Mouse (Mus musculus) adrenal gland, postnatal 14 days (tissue): ENCODE data around the gene Babam2. TPM values are rescaled to one million over a fixed set of nuclear protein-coding genes. Genes with fewer than 3 reads are reported as not detected.
A peak's percentile ranks its signal among the peaks of the same experiment; 100 is the strongest.
"Not testable (repeated sequence)": the region's sequence is repeated elsewhere in the genome, so short reads cannot be mapped to it uniquely, and the experiment has no call there.

Source experiments
- DNase-seq: peaks from one replicate; pipeline ENCODE4 v3.0.0; 2021; ENCODE audit warnings: mixed read lengths
- total RNA-seq: library from RNA; stranded (reverse); gene quantifications from 2 replicates; pipeline ENCODE4 v1.2.3, GENCODE M21; 2021

Gene Babam2
- total RNA-seq, 1 experiment from 2014 or later: 72.3 TPM

DNA sequence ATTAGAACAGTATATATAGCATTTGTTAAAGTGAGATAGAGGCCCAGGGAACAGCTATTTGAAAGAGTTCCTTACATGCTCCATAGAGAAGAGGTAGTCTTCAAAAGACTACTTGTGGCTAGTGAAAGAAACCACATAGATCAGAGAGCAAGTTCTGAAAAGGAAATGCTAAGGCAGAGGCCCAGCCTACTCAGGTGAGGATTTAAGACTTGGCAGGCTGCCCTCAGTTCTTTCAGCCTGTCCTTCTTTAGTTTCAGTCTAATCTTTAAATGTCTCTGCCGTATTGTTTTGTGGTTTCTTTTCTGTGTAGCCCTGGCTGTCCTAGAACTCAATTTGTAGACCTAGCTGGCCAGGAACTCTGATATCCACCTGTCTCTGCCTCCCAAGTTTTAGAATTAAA lies 134.1 kb downstream of the Babam2 start:
- no peak for DNase-seq

DNA sequence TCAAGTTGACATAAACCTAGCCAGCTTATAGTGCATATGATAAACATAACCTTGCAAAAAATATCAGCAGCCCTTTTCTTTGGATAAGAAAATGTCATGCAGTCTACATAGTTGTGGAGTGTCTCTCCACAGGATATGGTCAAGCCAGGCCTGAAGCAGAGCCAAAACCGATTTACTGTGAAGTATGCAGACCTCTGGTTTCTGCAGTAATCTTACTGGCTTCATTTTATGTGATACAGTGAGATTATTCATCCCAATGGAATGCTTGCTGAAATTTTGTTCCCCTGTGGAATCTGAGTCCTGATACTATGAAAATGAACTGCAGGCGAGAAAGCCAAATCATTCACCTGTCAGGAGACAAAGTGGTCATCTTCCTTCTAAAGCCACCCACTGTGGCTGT lies 138.2 kb downstream of the Babam2 start:
- no peak for DNase-seq

DNA sequence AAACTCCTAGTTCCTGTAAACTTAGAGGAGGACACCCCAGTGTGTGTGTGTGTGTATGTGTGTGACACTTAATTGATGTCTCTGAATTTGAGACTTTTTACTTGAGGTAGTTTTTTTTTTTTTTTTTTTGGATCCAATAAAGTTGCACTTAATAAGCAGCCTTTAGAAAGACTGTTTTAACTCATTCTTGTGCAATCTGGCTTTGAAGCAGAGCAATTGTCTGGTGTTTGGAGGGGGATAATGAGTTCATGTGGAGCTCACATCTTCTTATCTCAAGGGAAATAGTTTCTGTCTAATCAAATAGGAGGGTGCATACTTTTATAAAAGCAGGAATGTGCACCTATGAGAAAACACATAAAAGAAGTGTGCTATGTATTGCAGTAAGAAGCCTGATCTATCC lies 142.5 kb downstream of the Babam2 start:
- no peak for DNase-seq

DNA sequence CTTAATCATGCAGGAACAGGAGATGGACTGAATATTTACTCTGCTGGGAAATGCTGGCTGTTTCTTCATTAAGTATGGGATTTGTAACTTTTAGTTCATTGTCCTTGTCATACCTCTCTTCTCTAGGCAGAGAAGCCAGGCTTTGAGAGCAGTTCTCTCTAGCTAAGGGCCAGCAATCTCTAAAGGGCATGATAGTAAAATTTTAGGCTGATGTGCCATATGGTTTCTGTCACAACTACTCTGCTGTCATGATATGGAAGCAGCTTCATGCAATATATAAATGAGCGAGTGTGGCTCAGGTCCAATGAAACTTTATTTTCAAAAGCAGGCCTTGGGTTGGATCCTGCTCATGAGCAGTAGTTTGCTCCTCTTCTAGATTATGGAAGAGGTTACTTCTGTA lies 142.9 kb downstream of the Babam2 start:
- DNase-seq: no peak

DNA sequence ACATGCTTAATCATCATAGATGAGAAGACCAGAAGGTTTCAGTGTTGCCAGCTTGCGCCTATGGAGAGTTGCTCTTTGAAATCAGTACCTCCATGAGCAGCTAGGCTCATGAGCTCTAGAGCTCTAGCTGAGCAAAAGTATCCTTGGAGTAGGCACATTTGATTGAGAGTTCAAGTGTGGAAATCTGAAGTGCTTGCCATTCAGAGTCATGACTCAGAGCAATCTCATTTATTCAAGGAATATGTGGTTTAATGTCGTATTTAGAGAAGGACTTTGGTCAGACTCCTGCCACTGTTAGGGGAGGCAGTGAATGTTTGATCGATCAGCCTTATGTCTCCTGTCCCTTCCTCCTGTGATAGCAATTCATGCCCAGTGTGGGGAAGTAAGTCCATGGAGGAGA lies 147.4 kb downstream of the Babam2 start:
- DNase-seq: no peak

DNA sequence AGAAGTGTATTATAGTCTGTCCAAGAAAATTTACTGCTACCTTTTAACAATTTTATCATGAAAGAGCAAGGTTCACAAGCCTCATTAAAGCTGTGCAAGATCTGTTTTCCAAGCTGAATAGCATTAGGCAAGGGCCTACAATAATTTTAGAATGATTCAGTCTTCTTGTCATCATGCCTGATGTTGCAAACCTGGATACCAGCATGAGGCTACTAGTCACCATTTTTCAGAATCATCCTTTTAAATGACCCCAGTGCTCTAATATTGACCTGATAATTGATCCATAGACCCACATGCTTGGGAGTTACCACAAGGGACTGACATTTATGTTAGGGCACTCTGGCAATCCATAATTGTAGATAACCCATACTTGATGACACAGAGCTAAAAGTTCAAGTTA lies 149.5 kb downstream of the Babam2 start:
- no peak for DNase-seq

DNA sequence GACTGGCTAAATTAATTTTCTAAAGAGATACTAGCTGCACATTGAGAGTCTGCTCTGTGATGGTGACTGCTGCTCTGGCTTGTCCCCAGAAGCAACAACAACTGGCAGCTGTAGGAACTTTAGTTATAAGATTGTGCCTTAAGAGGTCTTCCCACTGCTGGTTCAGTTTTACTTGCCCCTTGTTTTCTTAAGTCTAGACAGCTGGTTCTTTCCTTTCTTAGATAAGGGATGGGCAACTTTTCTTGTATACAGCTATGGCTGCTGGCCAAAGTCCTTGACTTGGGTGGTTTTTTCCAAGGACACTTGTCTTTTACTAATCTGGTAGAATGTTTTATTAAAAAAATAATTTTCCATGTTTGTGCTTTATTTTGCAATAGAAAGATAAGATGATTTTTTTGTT lies 151.5 kb downstream of the Babam2 start:
- peak; percentile 79 for DNase-seq

DNA sequence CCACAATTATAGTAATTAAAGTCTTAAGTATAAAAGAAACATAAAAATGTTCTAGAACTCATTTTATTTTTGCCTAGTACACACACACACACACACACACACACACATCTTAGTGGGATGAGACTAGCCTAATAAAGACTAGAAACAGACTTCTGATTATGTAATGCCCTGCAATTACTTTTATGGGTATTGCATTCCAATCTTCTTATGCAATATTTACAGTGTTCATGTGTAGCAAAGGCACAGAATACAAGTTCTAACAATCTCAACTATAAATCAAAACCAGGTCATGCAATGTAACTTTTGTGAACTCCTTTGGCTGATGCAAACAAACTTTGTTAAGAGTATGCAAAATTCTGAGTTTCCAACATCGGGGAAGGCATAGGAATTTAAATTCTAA lies 155.3 kb downstream of the Babam2 start:
- no peak for DNase-seq

DNA sequence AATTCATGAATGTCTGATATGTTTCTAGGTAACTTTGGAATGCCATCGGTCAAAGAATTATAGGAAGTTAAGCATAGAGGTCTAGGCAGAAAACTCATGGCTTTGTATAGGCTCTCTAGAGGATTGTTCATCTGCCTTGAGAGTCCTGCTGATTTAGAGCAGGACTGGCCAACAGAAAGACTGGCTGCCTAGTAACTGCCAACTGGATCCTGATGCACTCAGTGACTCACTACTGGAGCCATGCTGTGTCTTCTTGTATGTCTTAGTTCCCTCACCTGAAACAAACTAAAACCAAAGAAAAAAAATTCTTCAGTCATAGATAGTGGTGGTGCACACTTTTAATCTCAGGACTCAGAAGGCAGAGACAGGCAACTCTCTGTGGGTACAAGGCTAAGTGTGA lies 156.3 kb downstream of the Babam2 start:
- DNase-seq: no peak

DNA sequence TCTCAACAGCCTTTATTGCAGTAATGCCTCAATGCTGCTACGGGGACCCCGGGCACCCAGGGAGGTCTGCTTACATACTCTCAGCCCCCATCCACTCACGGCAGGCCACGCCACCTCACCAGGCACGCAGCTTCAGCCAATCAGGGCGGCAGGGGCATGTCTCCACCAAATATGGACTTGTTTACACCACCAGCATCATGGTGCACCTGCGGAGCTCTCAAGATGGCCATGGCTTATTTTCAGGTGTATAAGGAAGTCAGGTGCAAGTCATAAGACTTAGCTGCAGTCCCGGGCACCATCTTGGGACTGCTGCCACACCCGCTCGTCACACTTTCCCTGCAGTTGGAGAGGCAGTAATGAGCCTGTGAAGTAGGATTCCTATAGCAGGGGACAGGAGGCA lies 161.4 kb downstream of the Babam2 start:
- DNase-seq: not testable (repeated sequence)

DNA sequence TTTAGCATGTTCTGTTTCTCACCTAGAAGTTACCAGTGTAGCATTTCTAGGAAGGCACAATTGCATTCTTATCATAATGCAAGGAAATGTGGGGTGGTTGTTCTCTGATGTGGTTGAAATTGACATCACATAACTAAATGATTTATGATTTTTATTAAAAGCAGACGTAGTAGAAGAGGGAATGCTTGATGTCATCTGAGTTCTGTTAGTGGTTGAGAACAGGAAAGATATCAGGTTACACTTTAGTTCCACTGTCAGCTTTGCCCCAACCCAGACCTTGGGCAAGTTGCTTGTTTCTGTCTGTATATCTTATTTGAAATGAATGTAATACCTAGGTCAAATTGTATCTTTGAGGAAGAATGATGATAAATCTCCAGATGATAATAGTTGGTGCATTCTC lies 162.9 kb downstream of the Babam2 start:
- DNase-seq: no peak

DNA sequence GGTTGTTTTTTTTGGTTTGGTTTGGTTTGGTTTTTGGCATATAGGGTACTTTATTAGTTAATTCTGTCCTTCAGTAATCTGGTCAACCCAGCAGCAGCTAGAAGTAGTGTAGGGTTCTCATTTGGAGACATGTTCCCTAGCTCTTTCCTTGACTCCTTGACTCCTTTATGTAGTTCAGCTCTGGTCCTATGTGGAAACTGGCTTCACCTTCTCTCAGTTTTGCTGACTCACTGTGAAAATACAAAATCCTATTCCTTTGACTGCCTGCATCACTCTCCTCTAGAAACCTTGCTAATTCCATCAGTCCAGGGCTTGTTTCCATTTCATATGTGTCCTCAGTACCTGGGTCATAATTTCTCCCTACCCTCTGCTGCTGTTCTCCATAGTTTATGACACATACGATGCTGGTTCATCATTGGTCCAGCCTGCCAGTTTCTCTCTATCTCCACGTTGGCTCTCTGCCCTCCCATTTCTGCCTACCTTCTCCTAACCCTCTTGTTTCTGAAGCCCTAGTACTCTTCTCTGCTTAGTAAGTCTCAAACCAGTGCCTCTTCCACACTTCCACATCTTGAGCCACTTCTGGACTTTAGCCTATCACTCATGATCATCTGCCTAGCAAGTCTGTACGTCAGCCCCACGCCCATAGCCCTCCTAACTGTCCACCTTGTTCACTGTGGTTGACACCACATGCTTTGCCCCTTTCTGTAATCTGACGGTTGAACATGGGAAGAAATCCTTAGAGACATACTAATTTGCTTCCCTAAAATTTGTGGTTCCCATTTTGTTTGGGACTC lies 163.5 kb downstream of the Babam2 start:
- no peak for DNase-seq

DNA sequence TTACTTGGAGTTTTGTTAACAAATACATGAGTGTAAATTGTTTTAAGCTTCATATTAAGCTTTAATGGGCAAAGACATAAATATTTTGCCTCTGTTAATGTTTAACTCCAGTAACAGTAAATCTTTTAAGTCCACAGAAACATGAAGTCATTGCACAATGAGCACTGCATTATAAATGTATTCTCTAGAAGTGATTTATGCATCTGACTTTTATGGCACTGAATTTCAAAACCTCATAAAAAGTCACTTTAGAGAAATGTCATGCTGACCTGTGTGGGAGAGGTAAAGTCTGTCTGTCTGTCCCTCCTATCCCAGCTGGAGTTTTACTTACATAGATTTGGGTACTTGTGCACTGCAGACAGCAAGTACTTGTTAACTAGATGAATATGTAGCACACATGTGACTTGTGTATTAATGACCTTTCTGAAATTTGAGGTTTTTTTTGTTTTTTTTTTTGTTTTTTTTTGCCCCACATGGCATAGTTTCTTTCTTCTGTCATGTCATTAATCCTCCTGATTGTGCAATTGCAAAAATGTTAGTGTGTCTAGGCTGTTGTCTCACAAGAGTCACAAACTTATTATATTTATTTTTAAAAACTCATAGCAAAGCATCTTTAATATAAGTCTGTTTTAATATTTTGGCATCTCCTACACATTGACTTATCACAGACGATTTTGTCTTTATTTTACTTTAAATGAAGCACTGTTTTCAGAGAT lies 165.4 kb downstream of the Babam2 start:
- no peak for DNase-seq

DNA sequence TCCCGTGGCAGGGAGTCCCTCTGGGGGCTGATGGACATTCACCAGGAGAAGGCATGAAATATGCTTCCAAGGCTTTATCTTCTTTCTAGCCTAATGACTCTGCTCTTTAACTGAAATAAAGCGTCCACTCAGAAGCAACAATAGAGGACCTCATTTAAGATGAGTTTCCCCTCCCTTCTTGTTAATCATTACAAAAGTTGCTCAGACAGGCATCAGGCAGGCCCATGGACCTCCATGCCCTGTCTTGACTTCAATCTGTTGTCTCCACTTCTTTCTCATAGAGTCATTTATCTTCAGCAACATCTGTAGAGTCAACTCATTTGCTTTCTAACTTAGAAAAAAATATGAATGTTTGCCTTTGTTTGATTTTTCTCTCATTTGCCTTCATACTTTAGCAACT lies 166.6 kb downstream of the Babam2 start:
- no peak for DNase-seq

DNA sequence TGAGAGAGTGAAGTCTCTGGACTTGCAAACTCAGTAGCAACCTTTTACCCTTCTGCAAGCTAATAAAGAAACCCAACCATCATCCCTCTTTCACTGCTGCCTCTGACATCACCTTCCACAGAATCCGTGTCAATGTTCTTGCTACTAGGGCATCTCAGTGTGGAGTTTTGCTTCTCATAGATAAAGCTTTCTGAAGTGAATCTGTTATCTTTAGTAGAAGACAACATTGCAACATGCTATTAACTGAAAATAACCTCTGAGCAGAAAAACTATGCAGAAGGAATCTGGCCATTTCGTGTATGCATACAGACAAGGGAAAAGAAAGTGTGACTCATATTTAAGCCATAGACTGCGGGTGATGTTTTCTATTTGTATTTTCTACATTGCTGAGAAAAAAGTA lies 168.6 kb downstream of the Babam2 start:
- no peak for DNase-seq

DNA sequence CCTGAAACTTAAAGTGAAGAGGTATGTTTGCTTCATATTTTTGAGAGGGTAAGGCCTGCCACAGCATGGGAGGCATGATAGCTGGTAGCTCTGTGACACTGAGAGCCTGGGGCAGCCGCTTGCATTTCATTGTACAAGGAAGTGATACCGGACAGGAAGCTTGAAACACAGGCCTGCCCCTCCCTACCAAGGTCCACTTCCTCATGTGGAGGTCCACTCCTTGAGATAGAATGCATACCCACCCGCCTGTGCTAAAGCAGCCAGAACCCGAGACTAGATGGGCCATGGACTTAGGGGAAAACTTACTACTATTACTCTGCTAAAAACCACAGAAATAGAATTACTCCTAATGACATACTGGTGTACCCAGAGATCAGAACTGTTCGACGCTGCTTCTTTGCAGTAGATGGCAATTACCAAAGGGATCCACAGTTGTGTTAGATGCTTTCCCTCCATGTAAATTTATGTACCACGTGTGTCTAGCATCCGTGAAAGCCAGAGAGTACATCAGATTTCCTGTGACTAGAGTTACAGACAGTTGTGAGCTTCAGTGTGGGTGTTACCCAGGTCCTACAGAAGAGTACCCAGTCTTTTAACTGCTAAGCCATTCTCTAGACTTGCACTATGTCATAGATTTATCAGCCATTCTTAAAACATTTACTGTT lies 173.5 kb downstream of the Babam2 start:
- DNase-seq: no peak

DNA sequence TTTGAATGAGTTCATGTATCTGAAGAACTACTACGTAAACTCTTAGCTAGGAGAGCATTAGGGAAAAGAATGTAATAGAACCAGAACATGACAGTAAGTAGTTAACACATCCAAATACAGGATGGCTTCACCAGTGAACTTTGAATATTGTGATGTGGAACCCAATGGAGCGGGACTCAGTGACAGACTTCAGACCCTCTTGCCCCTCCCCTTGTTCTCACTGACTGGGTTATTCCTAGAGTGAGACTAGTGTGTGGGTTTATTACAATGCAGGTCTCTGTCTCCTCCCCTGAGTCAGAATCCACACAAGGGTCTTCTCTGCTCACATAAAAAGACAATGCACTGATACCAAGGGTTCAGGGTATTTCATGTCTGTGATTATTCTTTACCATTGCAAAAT lies 175.8 kb downstream of the Babam2 start:
- no peak for DNase-seq

DNA sequence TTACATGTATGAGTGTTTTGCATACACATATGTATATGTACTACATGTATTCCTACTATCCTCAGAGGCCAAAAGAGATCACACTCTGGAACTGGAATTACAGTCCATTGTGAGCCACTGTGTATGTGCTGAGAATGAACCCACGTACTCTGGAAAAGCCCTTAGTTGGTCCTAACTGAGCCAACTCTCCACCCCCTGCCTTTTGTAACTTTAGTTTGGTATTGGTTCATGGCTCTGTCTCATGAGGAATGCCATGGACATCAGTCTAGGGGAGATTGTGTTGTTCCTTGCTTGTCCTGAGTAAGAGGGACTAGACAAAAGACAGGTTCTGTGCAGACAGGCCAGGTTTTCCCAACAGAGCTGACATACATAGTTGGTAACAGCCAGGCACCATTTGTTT lies 177.1 kb downstream of the Babam2 start:
- peak; percentile 17 for DNase-seq

DNA sequence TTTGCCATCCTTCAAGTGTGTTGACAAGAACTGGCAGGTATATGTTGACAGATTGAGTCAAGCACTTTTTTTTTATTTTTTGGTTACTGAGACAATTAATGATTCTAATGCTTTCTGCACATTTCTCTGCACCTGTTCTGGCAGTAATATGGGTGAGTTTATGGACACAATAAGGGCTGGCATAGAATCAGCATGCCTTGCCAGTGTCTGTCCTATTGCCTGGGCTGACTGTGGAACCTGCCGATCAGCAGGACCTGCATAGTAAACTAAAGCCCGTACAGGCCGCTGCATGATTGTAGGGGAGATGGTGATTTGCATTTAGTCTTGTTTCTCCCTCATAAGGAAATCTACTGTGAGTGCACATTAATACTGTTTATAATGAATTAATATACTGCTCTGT lies 178.0 kb downstream of the Babam2 start:
- no peak for DNase-seq

DNA sequence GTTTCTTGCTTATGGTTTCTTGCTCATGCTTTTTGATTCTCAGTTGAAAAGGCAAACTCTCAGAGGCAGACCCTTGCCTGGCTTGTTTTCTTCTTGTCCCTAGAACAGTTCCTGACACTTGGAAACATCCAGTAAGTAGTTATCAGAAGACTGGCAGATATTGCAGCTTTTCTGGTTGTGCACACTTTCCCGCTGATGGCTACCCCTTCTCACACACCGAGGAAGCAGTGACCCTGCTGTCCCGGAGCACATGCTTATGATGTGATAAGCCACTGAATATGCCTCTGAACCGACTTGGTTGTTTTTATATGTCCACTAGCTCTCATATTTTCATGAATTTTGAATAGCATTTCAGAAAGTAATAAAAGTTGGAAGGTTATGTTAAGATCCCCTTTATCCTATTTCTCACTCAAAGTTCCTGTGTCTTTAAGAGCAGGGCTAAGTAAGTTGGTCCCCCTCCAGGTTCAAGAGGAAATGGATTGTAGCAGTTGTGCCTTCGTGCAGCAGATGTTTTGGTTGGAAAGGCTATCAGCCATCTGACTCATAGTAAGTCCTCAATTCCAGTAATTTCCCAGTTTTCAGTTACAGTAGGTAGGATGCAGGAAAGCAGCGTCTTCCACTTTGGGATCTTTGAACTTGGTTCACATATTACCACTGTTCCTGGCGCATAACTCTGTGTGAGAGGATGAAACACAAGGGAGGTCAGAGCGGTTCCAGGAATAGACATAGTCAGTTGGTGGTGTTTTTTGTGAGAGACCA lies 178.9 kb downstream of the Babam2 start:
- DNase-seq: peak; percentile 29

DNA sequence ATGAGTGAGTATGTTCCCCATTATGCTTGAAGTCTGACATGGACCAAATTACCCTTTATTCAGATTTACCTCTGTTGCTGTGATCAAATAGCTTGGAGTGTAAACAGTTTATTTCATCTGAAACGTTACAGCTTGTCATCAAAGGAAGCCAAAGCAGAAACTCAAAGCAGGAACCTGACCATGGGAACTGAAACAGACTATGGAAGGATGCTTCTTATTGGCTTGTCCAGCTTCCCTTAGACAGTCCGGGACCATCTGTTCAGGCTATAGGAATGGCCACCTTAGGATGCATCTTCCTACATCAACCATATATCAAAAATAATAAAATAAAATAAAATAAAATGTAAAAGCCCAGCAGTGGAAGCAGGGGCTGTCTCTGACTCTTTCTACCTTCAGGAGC lies 183.0 kb downstream of the Babam2 start:
- DNase-seq: no peak

DNA sequence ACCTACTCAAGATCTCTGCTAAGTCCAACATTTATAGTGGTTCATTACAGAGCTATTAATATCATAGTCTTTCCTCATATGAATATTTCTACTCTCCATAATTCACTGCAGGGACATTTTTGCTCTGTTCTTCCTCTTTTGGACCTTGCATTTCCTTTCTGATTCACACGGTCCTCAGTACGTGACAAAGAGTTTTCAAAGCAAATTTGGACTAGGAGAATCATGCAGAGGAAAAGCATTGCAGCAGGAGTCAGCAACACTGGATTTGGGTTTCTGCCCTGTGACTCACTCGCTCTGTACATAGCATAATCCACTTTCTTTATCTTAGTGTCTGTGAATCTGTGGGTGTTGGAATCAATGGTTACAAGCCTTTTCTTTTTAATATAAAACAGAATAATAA lies 184.8 kb downstream of the Babam2 start:
- DNase-seq: peak; percentile 27

DNA sequence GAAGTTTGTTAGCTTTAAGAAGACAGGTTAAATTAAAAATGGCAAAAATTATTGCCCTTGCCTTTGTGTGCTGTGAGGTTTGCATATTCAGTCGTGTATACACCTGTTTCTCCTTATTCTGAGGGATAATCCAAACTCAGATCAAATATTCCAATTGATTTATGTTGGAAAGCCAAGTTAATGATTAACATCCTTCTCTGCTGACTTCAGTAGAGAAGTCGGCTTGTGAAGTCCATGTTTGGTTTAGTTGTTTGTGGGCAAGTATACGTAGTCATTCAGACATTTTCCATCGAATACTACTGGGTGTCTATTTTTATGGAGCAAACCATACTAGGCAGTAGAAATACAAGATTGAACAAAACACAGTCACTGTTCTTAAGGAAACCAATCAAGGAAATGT lies 187.5 kb downstream of the Babam2 start:
- DNase-seq: no peak
